Mouse (Mus musculus): ENCODE data around the gene Mrps26. TPM values are rescaled to one million over a fixed set of nuclear protein-coding genes. Genes with fewer than 3 reads are reported as not detected.
"Not testable (repeated sequence)": the region's sequence is repeated elsewhere in the genome, so short reads cannot be mapped to it uniquely, and the experiment has no call there.

Gene Mrps26
- polyA plus RNA-seq, 1 experiment from 2014 or later: 79.8 TPM

- H3K4me2 ChIP-seq: no peak overlapping the region
- no peaks in the 10 kb centered on the region for H3K9me3 ChIP-seq (replicated peaks)
- no peak overlapping the region for H3K4me3 ChIP-seq
- H3K9ac ChIP-seq: no peak overlapping the region
- no peak for ATAC-seq
- H3K36me3 ChIP-seq: peaks cover 94% of the 10 kb centered on the region
- peaks cover 13% of the 10 kb centered on the region for H3K4me1 ChIP-seq
- no peak overlapping the region for H3K27ac ChIP-seq
- no peaks in the 10 kb centered on the region for H3K27me3 ChIP-seq (replicated peaks)
- WGBS (ENCODE audit: insufficient replicate concordance): 73% methylated on average over 9 of the region's 9 CpGs
Measured at GRCm38 (mm10) chr2:130540266-130540665, 23.3 kb upstream of the Mrps26 start.

GRCm38 (mm10) chr2:130546957-130547356 is 16.6 kb upstream of the Mrps26 start:
- Histone ChIP-seq H3K4me3 (no peak overlapping the region), H3K9ac (no peak overlapping the region), H3K27ac (no peak overlapping the region; the same call in 1 of the 2 replicates), H3K4me2 (no peak overlapping the region), H3K4me1 (peaks cover 23% of the 10 kb centered on the region), H3K9me3 (replicated peaks) (no peaks in the 10 kb centered on the region), H3K27me3 (replicated peaks) (no peaks in the 10 kb centered on the region), H3K36me3 (peaks cover 92% of the 10 kb centered on the region)
- 49% methylated on average over 8 of the region's 8 CpGs for WGBS (ENCODE audit: insufficient replicate concordance)
- peak; percentile 90 for ATAC-seq

- 71% methylated on average over 7 of the region's 7 CpGs for WGBS (ENCODE audit: insufficient replicate concordance)
- Histone ChIP-seq H3K9ac (no peak overlapping the region), H3K4me1 (no peaks in the 10 kb centered on the region), H3K4me3 (no peak overlapping the region), H3K27ac (no peak overlapping the region), H3K36me3 (peaks cover 74% of the 10 kb centered on the region), H3K4me2 (no peak overlapping the region), H3K9me3 (replicated peaks) (no peaks in the 10 kb centered on the region), H3K27me3 (replicated peaks) (no peaks in the 10 kb centered on the region)
- no peak for ATAC-seq
Measured at GRCm38 (mm10) chr2:130554841-130555240, 8.7 kb upstream of the Mrps26 start.

GRCm38 (mm10) chr2:130556292-130556691 is 7.2 kb upstream of the Mrps26 start:
- Histone ChIP-seq H3K36me3 (peaks cover 63% of the 10 kb centered on the region), H3K9ac (no peak overlapping the region), H3K4me1 (no peaks in the 10 kb centered on the region)

GRCm38 (mm10) chr2:130557462-130557861 is 6.1 kb upstream of the Mrps26 start:
- H3K27me3 ChIP-seq (replicated peaks): no peaks in the 10 kb centered on the region
- H3K27ac ChIP-seq: no peak overlapping the region
- 86% methylated on average over 2 of the region's 2 CpGs for WGBS (ENCODE audit: insufficient replicate concordance)
- no peaks in the 10 kb centered on the region for H3K9me3 ChIP-seq (replicated peaks)
- peaks cover 2% of the 10 kb centered on the region; the same call in 1 of the 2 replicates for H3K4me1 ChIP-seq
- ATAC-seq: no peak
- H3K9ac ChIP-seq: no peak overlapping the region
- no peak overlapping the region for H3K4me3 ChIP-seq
- peaks cover 51% of the 10 kb centered on the region for H3K36me3 ChIP-seq
- no peak overlapping the region for H3K4me2 ChIP-seq

More at GRCm38 (mm10) chr2:130556292-130556691, 7.2 kb upstream of the Mrps26 start:
- H3K4me3 ChIP-seq: no peak overlapping the region
- no peak overlapping the region for H3K4me2 ChIP-seq
- no peak overlapping the region for H3K27ac ChIP-seq
- ATAC-seq: no peak
- H3K27me3 ChIP-seq (replicated peaks): no peaks in the 10 kb centered on the region
- whole genome bisulfite sequencing (ENCODE audit: insufficient replicate concordance): 70% methylated on average over 1 of the region's 1 CpGs
- no peaks in the 10 kb centered on the region for H3K9me3 ChIP-seq (replicated peaks)

GRCm38 (mm10) chr2:130558015-130558414 is 5.5 kb upstream of the Mrps26 start:
- H3K4me1 ChIP-seq: peaks cover 8% of the 10 kb centered on the region
- ATAC-seq: no peak
- H3K4me3 ChIP-seq: no peak overlapping the region
- H3K36me3 ChIP-seq: peaks cover 46% of the 10 kb centered on the region
- no peak overlapping the region for H3K9ac ChIP-seq
- no peaks in the 10 kb centered on the region for H3K9me3 ChIP-seq (replicated peaks)
- no peak overlapping the region for H3K4me2 ChIP-seq
- WGBS (ENCODE audit: insufficient replicate concordance): 59% methylated on average over 2 of the region's 2 CpGs
- H3K27me3 ChIP-seq (replicated peaks): no peaks in the 10 kb centered on the region
- H3K27ac ChIP-seq: no peak overlapping the region

- H3K27ac ChIP-seq: peak overlapping the region; percentile 73; the same call in 1 of the 2 replicates
- H3K36me3 ChIP-seq: peaks cover 25% of the 10 kb centered on the region
- WGBS (ENCODE audit: insufficient replicate concordance): under 1% methylated on average over 23 of the region's 23 CpGs
- H3K9me3 ChIP-seq (replicated peaks): no peaks in the 10 kb centered on the region
- ATAC-seq: no peak
- peak overlapping the region; percentile 89 for H3K9ac ChIP-seq
- H3K4me3 ChIP-seq: peak overlapping the region; percentile 93
- peak overlapping the region; percentile 94 for H3K4me2 ChIP-seq
- H3K27me3 ChIP-seq (replicated peaks): no peaks in the 10 kb centered on the region
- H3K4me1 ChIP-seq: peaks cover 24% of the 10 kb centered on the region
Measured at GRCm38 (mm10) chr2:130564063-130564462, 521 bp downstream of the Mrps26 start.

- peak overlapping the region; percentile 93 for H3K4me3 ChIP-seq
- H3K36me3 ChIP-seq: peaks cover 25% of the 10 kb centered on the region
- H3K9ac ChIP-seq: peak overlapping the region; percentile 89
- H3K9me3 ChIP-seq (replicated peaks): no peaks in the 10 kb centered on the region
- H3K27me3 ChIP-seq (replicated peaks): no peaks in the 10 kb centered on the region
- peaks cover 24% of the 10 kb centered on the region for H3K4me1 ChIP-seq
- ATAC-seq: no peak
- no peak overlapping the region for H3K27ac ChIP-seq
- 81% methylated on average over 8 of the region's 8 CpGs for WGBS (ENCODE audit: insufficient replicate concordance)
- H3K4me2 ChIP-seq: peak overlapping the region; percentile 94
Measured at GRCm38 (mm10) chr2:130564983-130565382, 1.4 kb downstream of the Mrps26 start.

- Histone ChIP-seq H3K36me3 (peaks cover 25% of the 10 kb centered on the region), H3K9ac (no peak overlapping the region), H3K4me3 (no peak overlapping the region), H3K27ac (no peak overlapping the region), H3K4me1 (peaks cover 12% of the 10 kb centered on the region), H3K4me2 (no peak overlapping the region), H3K27me3 (replicated peaks) (peaks cover 16% of the 10 kb centered on the region), H3K9me3 (replicated peaks) (no peaks in the 10 kb centered on the region)
- ATAC-seq: no peak
- 85% methylated on average over 4 of the region's 4 CpGs for WGBS (ENCODE audit: insufficient replicate concordance)
Measured at GRCm38 (mm10) chr2:130568921-130569320, 5.4 kb downstream of the Mrps26 start.

GRCm38 (mm10) chr2:130569926-130570325 is 6.4 kb downstream of the Mrps26 start:
- Histone ChIP-seq H3K4me3 (no peak overlapping the region), H3K4me1 (peaks cover 3% of the 10 kb centered on the region), H3K9me3 (replicated peaks) (no peaks in the 10 kb centered on the region), H3K36me3 (peaks cover 23% of the 10 kb centered on the region), H3K27ac (no peak overlapping the region), H3K9ac (no peak overlapping the region), H3K4me2 (no peak overlapping the region), H3K27me3 (replicated peaks) (peaks cover 24% of the 10 kb centered on the region)
- ATAC-seq: no peak

GRCm38 (mm10) chr2:130574960-130575359 is 11.4 kb downstream of the Mrps26 start:
- Histone ChIP-seq H3K27me3 (replicated peaks) (peaks cover 75% of the 10 kb centered on the region), H3K9me3 (replicated peaks) (no peaks in the 10 kb centered on the region), H3K9ac (no peak overlapping the region), H3K36me3 (no peaks in the 10 kb centered on the region), H3K4me1 (peaks cover 16% of the 10 kb centered on the region), H3K4me2 (no peak overlapping the region), H3K27ac (no peak overlapping the region), H3K4me3 (no peak overlapping the region)
- no peak for ATAC-seq
- WGBS (ENCODE audit: insufficient replicate concordance): 68% methylated on average over 5 of the region's 5 CpGs

- Histone ChIP-seq H3K27ac (no peak within 1 kb of the TSS), H3K4me1 (peaks cover 21% of the 10 kb centered on the region), H3K4me2 (peak within 1 kb of the TSS; percentile 40), H3K36me3 (no peaks in the 10 kb centered on the region), H3K9me3 (replicated peaks) (no peaks in the 10 kb centered on the region), H3K9ac (no peak within 1 kb of the TSS), H3K4me3 (peak within 1 kb of the TSS; percentile 24), H3K27me3 (replicated peaks) (peaks cover 84% of the 10 kb centered on the region)
- ATAC-seq: no peak
- WGBS (ENCODE audit: insufficient replicate concordance): 56% methylated on average over 9 of the region's 9 CpGs
Measured at GRCm38 (mm10) chr2:130575873-130576272, 12.3 kb downstream of the Mrps26 start, which contains the start of gene Oxt. Gene Oxt (plus strand): TSS chr2:130576173.

- Histone ChIP-seq H3K4me1 (peaks cover 25% of the 10 kb centered on the region), H3K27me3 (replicated peaks) (peaks cover 91% of the 10 kb centered on the region), H3K4me3 (peak overlapping the region; percentile 24), H3K4me2 (peak overlapping the region; percentile 40)
- H3K9me3 ChIP-seq (replicated peaks); H3K9ac ChIP-seq; H3K27ac ChIP-seq; H3K36me3 ChIP-seq; ATAC-seq: not testable (repeated sequence)
- WGBS (ENCODE audit: insufficient replicate concordance): 8% methylated on average over 32 of the region's 32 CpGs
Measured at GRCm38 (mm10) chr2:130576564-130576963, 13.0 kb downstream of the Mrps26 start.
